Mouse (Mus musculus): ENCODE data around the gene Slain1.
"Not testable (repeated sequence)": the region's sequence is repeated elsewhere in the genome, so short reads cannot be mapped to it uniquely, and the experiment has no call there.

The Slain1 gene

DNA sequence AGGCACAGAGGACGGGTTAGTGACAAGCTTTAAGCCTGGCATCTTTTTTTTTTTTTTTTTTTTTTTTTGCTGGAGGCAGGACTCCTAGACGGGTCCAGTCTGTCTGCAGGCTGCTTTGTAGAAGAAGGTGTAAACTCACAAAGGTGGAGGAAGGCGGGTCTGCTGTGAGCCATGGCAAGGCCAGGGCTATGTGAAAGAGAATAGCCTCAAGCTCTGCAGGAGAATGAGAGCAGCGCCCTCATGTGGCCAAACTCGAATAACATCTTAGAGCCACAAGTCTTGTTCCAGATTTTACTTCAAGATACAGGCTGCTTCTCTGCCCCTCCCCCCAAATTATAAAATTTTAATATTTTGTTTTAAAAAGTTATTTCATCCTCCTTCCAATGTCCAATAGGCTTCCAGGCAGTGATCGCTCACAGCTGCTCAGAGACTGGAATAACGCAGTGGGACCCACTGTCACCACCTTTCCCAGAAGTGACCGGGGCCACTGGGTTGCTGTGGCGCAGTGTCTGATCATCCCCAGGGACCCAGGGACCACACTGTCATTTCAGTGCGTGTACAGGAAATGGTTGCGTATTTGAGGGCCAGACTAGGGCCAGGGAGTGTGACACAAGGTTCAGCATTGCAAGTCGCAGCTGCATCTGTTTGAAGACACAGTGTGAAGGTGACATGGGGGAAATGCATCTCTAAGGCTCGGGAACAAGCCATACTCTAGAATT is 70.8 kb downstream of the Slain1 start:
- DNase-seq (ENCODE audit: extremely low spot score, low spot score) = peak; percentile 77

DNA sequence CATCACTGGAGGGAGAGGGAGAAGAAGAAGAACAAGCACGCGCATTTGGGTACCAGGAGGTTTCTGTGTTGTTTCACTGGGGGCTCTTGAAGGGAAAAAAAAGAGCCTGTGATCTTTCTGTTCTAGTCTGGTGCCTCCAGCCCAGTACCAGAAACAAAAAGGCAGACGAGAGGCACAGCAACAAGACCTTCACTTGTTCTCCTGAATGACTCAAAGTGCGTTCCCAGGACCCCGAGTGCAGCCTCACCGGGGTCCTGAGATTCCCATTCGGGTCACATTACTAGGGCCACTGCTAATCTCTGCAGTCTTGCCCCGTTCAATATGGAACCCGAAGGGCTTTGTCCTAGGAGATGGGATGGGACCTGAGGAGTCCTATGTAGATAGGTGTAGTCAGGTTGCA is 73.3 kb downstream of the Slain1 start:
- no peak for DNase-seq (ENCODE audit: extremely low spot score, low spot score)

- no peak for DNase-seq (ENCODE audit: extremely low spot score, low spot score)
These were observed 73.8 kb downstream of the Slain1 start for GRCm38 (mm10) chr14:103723841-103724240.

GRCm38 (mm10) chr14:103728506-103728905 is 78.5 kb downstream of the Slain1 start:
- no peak for DNase-seq (ENCODE audit: extremely low spot score, low spot score)

DNA sequence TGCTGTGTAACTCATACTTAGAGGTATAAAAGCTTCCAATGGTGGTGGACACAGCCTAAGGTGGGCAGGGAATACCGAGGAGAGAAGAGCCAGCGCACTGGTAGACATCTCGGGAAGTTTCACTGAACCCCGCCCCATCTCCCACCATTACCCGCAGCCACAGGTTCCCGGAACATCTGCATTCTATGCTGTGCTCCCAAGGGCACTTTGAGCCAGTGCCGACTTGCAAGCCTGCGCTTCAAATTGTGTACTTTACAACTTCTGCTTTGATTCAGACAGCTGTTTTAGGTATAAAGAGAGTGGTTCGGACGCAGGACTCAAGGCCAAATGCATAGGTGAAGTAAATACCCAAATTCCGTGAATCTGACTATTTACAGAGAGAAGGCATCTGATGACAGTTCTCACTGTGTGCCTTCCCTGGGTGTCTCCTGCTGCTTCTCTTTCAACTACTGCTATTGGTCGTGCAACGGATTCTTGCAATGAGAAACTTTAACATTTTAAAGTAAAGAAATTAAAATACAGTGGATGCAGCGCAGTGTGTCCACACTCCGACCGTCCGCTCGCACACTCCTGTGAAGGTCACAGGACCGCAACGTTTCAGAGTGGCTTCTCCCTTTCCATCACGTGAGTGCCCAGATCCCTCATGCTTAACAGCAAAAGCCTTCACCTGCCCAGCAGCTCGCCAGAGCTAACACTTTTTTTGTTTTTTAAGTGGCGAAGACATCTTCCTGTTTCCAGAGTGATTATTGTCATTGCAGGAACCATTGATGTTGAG is 79.1 kb downstream of the Slain1 start:
- no peak for DNase-seq (ENCODE audit: extremely low spot score, low spot score)

DNA sequence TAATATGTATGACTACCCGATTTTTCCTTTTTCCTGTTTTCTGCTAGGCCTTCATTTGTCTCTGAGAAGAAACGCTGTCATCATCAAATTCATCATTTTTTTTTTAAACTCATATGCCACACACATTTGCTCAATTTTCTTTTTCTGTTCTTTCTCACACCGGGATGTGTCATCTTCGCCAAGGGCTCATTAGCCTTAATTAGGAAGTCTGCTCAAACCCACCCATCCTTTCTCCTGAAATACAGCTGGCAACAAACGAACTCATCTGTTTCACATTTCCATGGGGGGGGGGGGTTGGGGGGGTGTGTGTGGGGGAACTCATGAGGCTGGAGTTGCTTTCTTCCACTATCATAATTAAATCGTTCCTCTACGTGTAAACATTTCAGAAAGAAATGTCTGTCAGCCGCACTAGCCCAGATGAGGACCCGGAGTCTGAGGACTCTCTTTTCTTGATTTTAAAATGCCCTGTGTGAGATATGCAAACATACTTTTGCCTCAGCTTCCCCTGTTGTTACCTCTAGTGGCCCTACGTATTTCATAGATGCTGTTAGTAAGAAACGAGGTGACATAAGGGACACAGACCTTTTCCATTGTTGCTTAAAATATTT is 79.8 kb downstream of the Slain1 start:
- no peak for DNase-seq (ENCODE audit: extremely low spot score, low spot score)

DNA sequence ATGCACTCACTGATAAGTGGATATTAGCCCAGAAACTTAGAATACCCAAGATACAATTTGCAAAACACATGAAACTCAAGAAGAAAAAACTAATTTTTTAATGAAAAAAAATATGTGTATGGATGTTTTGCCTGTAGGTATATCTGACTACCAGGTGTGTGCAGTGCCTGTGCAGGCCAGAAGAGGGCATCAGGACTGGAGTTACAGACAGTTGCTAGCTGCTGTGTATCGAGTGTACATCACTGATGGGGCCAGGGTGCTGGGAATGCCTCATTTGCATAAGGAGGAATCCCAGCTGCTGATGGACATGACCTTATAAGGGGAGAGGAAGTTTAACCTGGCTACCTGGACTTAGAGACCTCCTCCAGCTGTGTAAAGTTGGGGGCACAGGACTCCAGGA is 82.6 kb downstream of the Slain1 start:
- no peak for DNase-seq (ENCODE audit: extremely low spot score, low spot score)

- no peak for DNase-seq (ENCODE audit: extremely low spot score, low spot score)
These were observed 91.2 kb downstream of the Slain1 start for GRCm38 (mm10) chr14:103741216-103741615.

DNA sequence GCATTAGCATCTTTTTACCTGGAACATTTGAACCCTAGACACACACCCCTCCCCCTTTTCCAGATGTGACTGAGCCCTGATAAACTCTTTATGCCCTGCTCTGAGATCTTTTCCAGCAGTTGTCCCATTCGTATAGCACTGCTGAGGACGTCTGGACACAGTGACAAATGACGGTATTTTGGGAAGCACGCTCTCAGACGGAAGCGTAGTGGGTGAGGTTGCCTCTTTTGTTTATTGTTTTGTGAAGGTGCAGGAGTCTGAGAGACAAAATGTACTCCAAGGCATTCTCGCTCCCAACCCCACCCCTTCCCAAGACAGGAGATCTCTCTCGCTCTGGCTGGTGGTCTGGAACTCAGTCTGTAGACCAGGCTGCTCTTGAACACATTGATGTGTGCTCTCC is 92.1 kb downstream of the Slain1 start:
- DNase-seq (ENCODE audit: extremely low spot score, low spot score) = no peak

DNA sequence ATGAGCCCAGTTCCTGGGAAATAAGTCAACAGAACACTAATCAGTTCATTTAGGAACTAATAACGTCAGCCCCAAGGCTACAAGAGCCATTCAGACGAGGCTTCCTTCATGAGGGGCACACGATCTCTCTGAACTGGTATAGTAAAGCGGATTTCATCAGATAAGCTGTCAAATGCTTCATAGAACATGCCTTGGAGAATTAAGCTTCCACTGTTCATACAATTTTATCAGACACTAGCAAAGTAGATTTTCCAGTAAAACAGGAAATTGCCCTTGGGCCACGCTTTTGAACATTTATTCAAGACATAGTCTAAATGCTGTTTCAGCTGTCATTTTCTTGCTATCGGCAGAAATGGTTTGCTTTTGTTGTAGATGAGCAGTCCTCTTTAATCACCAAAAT is 97.3 kb downstream of the Slain1 start:
- no peak for DNase-seq (ENCODE audit: extremely low spot score, low spot score)

DNA sequence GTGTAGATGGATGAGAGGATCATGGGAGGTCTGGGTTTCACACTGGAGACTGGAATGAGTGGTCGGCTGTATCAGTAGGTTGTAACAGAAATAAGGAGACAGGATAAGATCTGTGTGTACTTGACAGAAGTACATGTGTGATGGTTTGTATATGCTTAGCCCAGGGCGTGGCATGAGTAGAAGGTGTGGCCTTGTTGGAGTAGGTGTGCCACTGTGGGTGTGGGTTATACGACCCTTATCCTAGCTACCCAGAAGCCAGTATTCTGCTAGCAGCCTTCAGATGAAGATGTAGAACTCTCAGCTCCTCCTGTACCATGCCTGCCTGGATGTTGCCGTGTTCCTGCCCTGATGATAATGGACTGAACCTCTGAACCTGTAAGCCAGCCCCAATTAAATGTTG is 100.6 kb downstream of the Slain1 start:
- not testable (repeated sequence) for DNase-seq (ENCODE audit: extremely low spot score, low spot score)

- DNase-seq (ENCODE audit: extremely low spot score, low spot score) = no peak
These were observed 101.4 kb downstream of the Slain1 start for GRCm38 (mm10) chr14:103751384-103751783.

GRCm38 (mm10) chr14:103752773-103753172 is 102.7 kb downstream of the Slain1 start:
- DNase-seq (ENCODE audit: extremely low spot score, low spot score) = no peak

- DNase-seq (ENCODE audit: extremely low spot score, low spot score) = no peak
These were observed 104.0 kb downstream of the Slain1 start for GRCm38 (mm10) chr14:103754041-103754440.

- no peak for DNase-seq (ENCODE audit: extremely low spot score, low spot score)
These were observed 104.4 kb downstream of the Slain1 start for GRCm38 (mm10) chr14:103754465-103754864.

Measured in neural tube, embryonic 10.5 days (tissue).